Mouse (Mus musculus): ENCODE data around the gene Trim45.

- no peak for TF ChIP-seq POLR2A (IDR thresholded peaks at IDR 0.05; ENCODE audit: borderline replicate concordance, extremely low read depth, insufficient read depth, insufficient read length, poor library complexity, severe bottlenecking)
- TF ChIP-seq CTCF (IDR thresholded peaks at IDR 0.05; ENCODE audit: borderline replicate concordance, extremely low read depth, insufficient read depth, insufficient read length), result no peak
Measured at GRCm38 (mm10) chr3:100947286-100947685, 25.3 kb downstream of the Trim45 start.

All from brain, embryonic 14.5 days (tissue).